Mouse (Mus musculus) lung, postnatal 0 days (tissue): ENCODE measurements at regions not wholly inside any gene's neighbourhood (a gene's known extent, or its start where the extent isn't known, plus 50 kb on each side); places are given as distances from the start of the nearest gene placed in this dataset.

ENCODE experiments used
- CTCF ChIP-seq: IDR thresholded peaks from 2 replicates; pipeline ENCODE4 v1.5.1; 2016; ENCODE audit warnings: antibody characterized with exemption, mild to moderate bottlenecking
- EP300 ChIP-seq: IDR thresholded peaks from 2 replicates; pipeline ENCODE4 v1.6.1; 2016; ENCODE audit warnings: antibody characterized with exemption, mild to moderate bottlenecking, control low read depth

- TF ChIP-seq CTCF (no peak), EP300 (no peak)
Observed at GRCm38 (mm10) chr15:96842881-96843280, 143.4 kb upstream of the Slc38a2 start.
